Mouse (Mus musculus) heart, adult 2 months (tissue): ENCODE results near the gene Eml2.

Experiments used
- CTCF ChIP-seq: fragments of 200-600 bp; IDR thresholded peaks from 2 replicates; pipeline ENCODE4 v1.8.1; 2022; ENCODE audit warnings: antibody characterized with exemption, mild to moderate bottlenecking, moderate library complexity
- POLR2A ChIP-seq: fragments of 200-500 bp; IDR thresholded peaks from 2 replicates; pipeline ENCODE4 v1.6.1; 2011; ENCODE audit warnings: mild to moderate bottlenecking, low read depth, low read length, control low read depth; ENCODE audit not compliant: insufficient read depth

GRCm38 (mm10) chr7:19166990-19167389, 9.2 kb upstream of the Eml2 start:
- 0 out of 2 replicates have a peak, but pooled peaks have one; percentile 19 for TF ChIP-seq CTCF
- TF ChIP-seq POLR2A: no peak
